Mouse (Mus musculus) ES-Bruce4 (cell line): ENCODE results near the gene Zfyve21. TPM values are rescaled to one million over a fixed set of nuclear protein-coding genes. Genes with fewer than 3 reads are reported as not detected.

Source experiments
- H3K27ac ChIP-seq: 2 replicates; pipeline ENCODE4 v1.5.1; 2012; ENCODE audit warnings: low read length, inconsistent platforms; ENCODE audit not compliant: insufficient read depth
- H3K27me3 ChIP-seq: 2 replicates; pipeline ENCODE4 v1.6.1; 2012; ENCODE audit warnings: mild to moderate bottlenecking, low read length, inconsistent platforms; ENCODE audit not compliant: control insufficient read depth, poor library complexity, insufficient read depth, severe bottlenecking
- H3K36me3 ChIP-seq: 2 replicates; pipeline ENCODE4 v1.6.1; 2012; ENCODE audit warnings: inconsistent platforms, mild to moderate bottlenecking, low read length, moderate library complexity; ENCODE audit not compliant: control insufficient read depth, poor library complexity, insufficient read depth, severe bottlenecking
- H3K4me1 ChIP-seq: one replicate; pipeline ENCODE4 v1.8.1; 2011; ENCODE audit warnings: low read length; ENCODE audit not compliant: control insufficient read depth, insufficient read depth
- H3K4me3 ChIP-seq: 2 replicates; pipeline ENCODE4 v1.5.1; 2011; ENCODE audit warnings: low read depth, mild to moderate bottlenecking, low read length
- H3K9ac ChIP-seq: 2 replicates; pipeline ENCODE4 v1.6.1; 2012; ENCODE audit warnings: low read depth, mild to moderate bottlenecking, inconsistent platforms; ENCODE audit not compliant: poor library complexity, severe bottlenecking
- H3K9me3 ChIP-seq: replicated peaks from 2 replicates; pipeline ENCODE4 v1.6.1; 2012; ENCODE audit warnings: mild to moderate bottlenecking, low read length, inconsistent platforms; ENCODE audit not compliant: control insufficient read depth, poor library complexity, insufficient read depth, severe bottlenecking
- CTCF ChIP-seq: IDR thresholded peaks from one replicate; pipeline ENCODE4 v1.8.1; 2011; ENCODE audit warnings: low read depth, low read length
- EP300 ChIP-seq: IDR thresholded peaks from 2 replicates; pipeline ENCODE4 v1.6.1; 2011; ENCODE audit warnings: low read depth, low read length; ENCODE audit not compliant: insufficient read depth
- POLR2A ChIP-seq: IDR thresholded peaks from one replicate; pipeline ENCODE4 v1.8.1; 2011; ENCODE audit warnings: low read length; ENCODE audit not compliant: insufficient read depth
- polyA plus RNA-seq: library from polyadenylated mRNA; stranded (reverse); fragments of >200 nt; gene quantifications from 2 replicates; pipeline ENCODE4 v1.2.4, GENCODE M21; 2011; ENCODE audit warnings: low read depth; ENCODE audit not compliant: missing spikeins, insufficient read depth, insufficient read length

Zfyve21 gene
- polyA plus RNA-seq, 1 experiment = 36.0 TPM

- H3K4me3 ChIP-seq = no peak overlapping the region
- H3K9ac ChIP-seq = no peak overlapping the region
- no peaks in the 10 kb centered on the region for H3K27me3 ChIP-seq
- H3K27ac ChIP-seq = no peak overlapping the region
- TF ChIP-seq CTCF (no peak), POLR2A (no peak), EP300 (no peak)
- H3K9me3 ChIP-seq = no peaks in the 10 kb centered on the region
- H3K36me3 ChIP-seq = no peaks in the 10 kb centered on the region
- no peaks in the 10 kb centered on the region for H3K4me1 ChIP-seq
Measured at GRCm38 (mm10) chr12:111851745-111852144, 37.8 kb downstream of the Zfyve21 start.

- no peaks in the 10 kb centered on the region for H3K9me3 ChIP-seq
- no peak overlapping the region for H3K4me3 ChIP-seq
- H3K4me1 ChIP-seq = no peaks in the 10 kb centered on the region
- TF ChIP-seq EP300 (no peak), CTCF (no peak)
- H3K9ac ChIP-seq = no peak overlapping the region
- H3K27ac ChIP-seq = no peak overlapping the region
- no peaks in the 10 kb centered on the region for H3K36me3 ChIP-seq
- H3K27me3 ChIP-seq = no peaks in the 10 kb centered on the region
Measured at GRCm38 (mm10) chr12:111853011-111853436, 39.1 kb downstream of the Zfyve21 start.

- Histone ChIP-seq H3K27me3 (no peaks in the 10 kb centered on the region), H3K36me3 (no peaks in the 10 kb centered on the region), H3K9ac (no peak overlapping the region), H3K4me1 (no peaks in the 10 kb centered on the region), H3K9me3 (no peaks in the 10 kb centered on the region), H3K4me3 (no peak overlapping the region), H3K27ac (no peak overlapping the region)
- no peak for TF ChIP-seq POLR2A
- TF ChIP-seq EP300 = no peak
- no peak for TF ChIP-seq CTCF
Measured at GRCm38 (mm10) chr12:111853546-111853945, 39.6 kb downstream of the Zfyve21 start.

GRCm38 (mm10) chr12:111855448-111855847 is 41.5 kb downstream of the Zfyve21 start:
- no peak for TF ChIP-seq EP300
- TF ChIP-seq POLR2A = no peak
- TF ChIP-seq CTCF = no peak
- no peak overlapping the region for H3K9ac ChIP-seq
- no peaks in the 10 kb centered on the region for H3K27me3 ChIP-seq
- H3K4me1 ChIP-seq = no peaks in the 10 kb centered on the region
- no peak overlapping the region for H3K27ac ChIP-seq
- no peaks in the 10 kb centered on the region for H3K9me3 ChIP-seq
- no peaks in the 10 kb centered on the region for H3K36me3 ChIP-seq
- no peak overlapping the region for H3K4me3 ChIP-seq

GRCm38 (mm10) chr12:111864206-111864824 is 50.3 kb downstream of the Zfyve21 start:
- no peaks in the 10 kb centered on the region for H3K9me3 ChIP-seq
- no peak overlapping the region for H3K9ac ChIP-seq
- no peaks in the 10 kb centered on the region for H3K4me1 ChIP-seq
- no peak overlapping the region for H3K27ac ChIP-seq
- H3K4me3 ChIP-seq = no peak overlapping the region
- no peaks in the 10 kb centered on the region for H3K27me3 ChIP-seq
- H3K36me3 ChIP-seq = no peaks in the 10 kb centered on the region
- TF ChIP-seq EP300 (no peak), CTCF (no peak), POLR2A (no peak)

GRCm38 (mm10) chr12:111869806-111870205 is 55.8 kb downstream of the Zfyve21 start:
- Histone ChIP-seq H3K9ac (no peak overlapping the region), H3K4me1 (no peaks in the 10 kb centered on the region), H3K27ac (no peak overlapping the region), H3K4me3 (no peak overlapping the region), H3K27me3 (no peaks in the 10 kb centered on the region), H3K9me3 (peaks cover 2% of the 10 kb centered on the region; the same call in 1 of the 2 replicates), H3K36me3 (no peaks in the 10 kb centered on the region)
- TF ChIP-seq POLR2A = no peak
- TF ChIP-seq CTCF = no peak
- no peak for TF ChIP-seq EP300
